Mouse (Mus musculus): ENCODE data around the gene 2310011J03Rik. TPM values are rescaled to one million over a fixed set of nuclear protein-coding genes. Genes with fewer than 3 reads are reported as not detected.

Gene 2310011J03Rik
- polyA plus RNA-seq, 1 experiment from 2014 or later: 25.4 TPM

DNA sequence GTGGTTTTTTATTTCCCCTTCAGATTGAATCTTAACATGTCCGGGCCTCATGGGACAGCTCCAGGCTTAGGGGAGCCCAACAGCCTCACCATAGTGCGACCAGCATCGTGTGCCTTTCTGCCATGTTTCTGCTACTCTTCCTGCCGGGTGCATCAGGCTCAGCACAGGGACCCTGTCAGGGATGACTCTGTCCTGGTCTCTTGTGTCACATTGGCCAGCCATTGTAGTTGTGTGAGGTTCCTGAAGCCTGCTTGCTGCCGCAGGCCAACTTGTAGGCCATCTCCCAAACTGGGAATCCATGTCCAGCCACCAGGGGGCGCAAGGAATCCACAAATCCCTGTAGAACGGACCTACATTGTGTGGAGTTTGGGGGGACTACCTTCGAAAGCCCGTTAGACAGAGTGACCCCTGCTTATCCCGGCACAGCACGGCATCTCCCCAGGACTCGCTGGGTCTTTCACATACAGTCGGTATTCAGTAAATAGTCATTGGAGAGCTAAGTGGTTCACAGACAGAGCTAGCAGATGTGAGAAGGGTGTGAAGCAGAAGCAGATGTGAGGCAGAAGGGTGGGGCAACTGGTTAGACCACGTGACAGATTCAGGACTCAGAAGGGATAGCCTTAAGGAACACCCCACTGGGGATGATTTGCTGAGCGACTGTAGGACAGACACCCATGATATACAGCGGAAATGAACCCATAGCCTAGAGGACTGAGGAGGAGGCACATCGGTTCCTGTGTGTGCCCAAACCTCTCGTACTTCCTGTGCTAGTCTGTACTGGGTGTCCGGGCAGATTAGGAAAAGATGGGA is 19.8 kb upstream of the 2310011J03Rik start:
- H3K4me2 ChIP-seq: peak overlapping the region; percentile 24; the same call in 1 of the 2 replicates
- H3K4me1 ChIP-seq: peaks cover 27% of the 10 kb centered on the region
- no peak overlapping the region for H3K27ac ChIP-seq
- no peaks in the 10 kb centered on the region for H3K9me3 ChIP-seq
- peak overlapping the region; percentile 3; the same call in 1 of the 2 replicates for H3K4me3 ChIP-seq
- 0 out of 2 replicates have a peak overlapping the region, but pooled peaks have one; percentile 6 for H3K9ac ChIP-seq
- no peak for ATAC-seq (replicated peaks)
- H3K36me3 ChIP-seq (replicated peaks): no peaks in the 10 kb centered on the region
- 21% methylated on average over 19 of the region's 19 CpGs for WGBS
- H3K27me3 ChIP-seq (replicated peaks): peaks cover 51% of the 10 kb centered on the region

DNA sequence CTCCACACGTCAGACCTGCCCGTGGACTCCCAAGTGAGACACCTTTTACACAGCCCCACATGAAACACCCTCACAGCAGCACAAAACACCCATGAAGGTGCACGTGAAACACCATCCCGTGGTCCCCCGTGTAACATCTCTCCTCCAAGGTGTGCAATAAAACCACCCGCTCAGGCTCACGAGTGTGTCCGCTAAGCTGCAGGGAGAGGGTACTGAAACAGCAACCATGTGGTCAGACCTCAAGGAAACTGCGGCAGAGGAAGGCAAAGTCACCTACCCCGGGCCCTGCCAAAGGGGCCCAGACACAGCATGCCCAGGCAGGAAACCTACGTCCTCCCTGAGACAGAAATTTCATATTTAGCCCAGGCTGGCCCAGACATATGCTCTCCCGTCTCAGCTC is 15.9 kb upstream of the 2310011J03Rik start:
- Histone ChIP-seq H3K4me3 (no peak overlapping the region), H3K27me3 (replicated peaks) (peaks cover 16% of the 10 kb centered on the region), H3K27ac (no peak overlapping the region), H3K9ac (no peak overlapping the region), H3K4me2 (no peak overlapping the region), H3K36me3 (replicated peaks) (no peaks in the 10 kb centered on the region), H3K4me1 (peaks cover 6% of the 10 kb centered on the region; the same call in 1 of the 2 replicates), H3K9me3 (no peaks in the 10 kb centered on the region)
- no peak for ATAC-seq (replicated peaks)
- WGBS: 92% methylated on average over 12 of the region's 12 CpGs

DNA sequence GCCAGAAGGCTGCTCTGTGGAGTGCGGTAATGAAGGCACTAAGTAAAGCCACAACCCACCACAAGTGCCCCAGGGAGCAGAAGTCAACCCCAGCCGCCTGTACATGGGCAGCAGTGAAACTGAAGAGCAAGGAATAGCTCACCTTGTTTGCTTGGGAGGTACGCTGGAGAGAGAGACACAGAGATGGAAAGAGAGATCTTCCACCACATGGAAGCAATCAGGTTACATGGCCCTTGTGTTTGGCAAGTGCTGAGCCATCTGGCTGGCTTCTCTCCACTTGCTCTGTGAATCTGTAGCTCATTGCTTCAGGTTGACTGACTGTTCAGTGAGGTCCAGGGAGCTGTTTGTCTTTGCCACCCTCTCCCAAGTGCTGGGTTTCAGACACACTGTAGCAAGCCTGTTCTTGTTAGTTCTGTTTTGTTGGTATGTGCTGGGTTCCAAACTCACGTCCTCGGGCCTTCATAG is 12.2 kb upstream of the 2310011J03Rik start:
- Histone ChIP-seq H3K27me3 (replicated peaks) (peaks cover 4% of the 10 kb centered on the region; the same call in 1 of the 2 replicates), H3K4me3 (no peak overlapping the region), H3K9ac (no peak overlapping the region; the same call in 1 of the 2 replicates), H3K36me3 (replicated peaks) (no peaks in the 10 kb centered on the region), H3K4me2 (no peak overlapping the region), H3K9me3 (no peaks in the 10 kb centered on the region), H3K4me1 (peaks cover 13% of the 10 kb centered on the region), H3K27ac (no peak overlapping the region)
- no peak for ATAC-seq (replicated peaks)
- 75% methylated on average over 5 of the region's 5 CpGs for WGBS

DNA sequence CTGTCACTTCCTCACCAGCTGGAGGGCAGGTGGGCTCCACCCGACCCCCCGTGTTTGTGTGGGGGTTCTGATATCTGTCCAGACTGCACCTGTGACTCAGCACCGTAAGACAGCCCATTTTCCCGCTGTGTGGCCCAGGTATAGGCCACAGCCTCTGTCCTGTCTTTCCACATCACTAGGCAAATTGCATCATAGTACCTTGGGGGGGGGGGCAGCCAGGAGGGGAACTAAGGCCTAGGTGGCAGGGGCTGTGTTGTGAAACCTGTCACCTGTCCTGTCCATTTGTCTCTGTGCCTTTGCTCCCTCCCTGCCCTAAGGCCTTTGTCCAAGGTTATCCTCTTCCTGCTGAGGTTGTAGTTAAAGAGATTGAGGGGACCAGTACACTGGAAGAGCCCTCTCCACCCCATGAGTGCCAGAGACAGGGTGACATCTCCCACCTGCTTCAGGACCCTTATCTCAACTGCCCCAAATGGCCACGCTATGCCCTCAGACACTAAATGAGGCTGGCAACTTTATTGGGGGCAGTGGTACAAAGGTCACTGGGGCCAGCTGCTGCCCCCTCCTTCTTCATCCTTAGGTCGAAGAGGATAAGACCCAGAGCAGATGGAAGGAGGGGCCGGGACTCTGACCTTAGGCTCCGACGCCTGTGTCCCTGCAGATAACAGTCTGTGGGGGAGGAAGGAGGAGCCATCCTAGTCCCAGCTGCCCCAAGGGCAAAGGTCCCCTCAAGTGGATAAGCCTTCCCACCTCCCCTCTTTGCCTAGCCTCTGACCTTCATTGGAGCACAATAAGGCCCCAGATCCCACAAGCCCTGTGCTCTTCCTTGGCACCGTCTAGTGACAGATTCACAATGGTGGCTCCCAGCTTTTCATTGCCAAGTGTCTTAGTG is 11.5 kb upstream of the 2310011J03Rik start:
- Histone ChIP-seq H3K4me3 (no peak overlapping the region), H3K36me3 (replicated peaks) (no peaks in the 10 kb centered on the region), H3K4me1 (peaks cover 13% of the 10 kb centered on the region), H3K9me3 (no peaks in the 10 kb centered on the region), H3K4me2 (no peak overlapping the region), H3K27me3 (replicated peaks) (peaks cover 4% of the 10 kb centered on the region; the same call in 1 of the 2 replicates), H3K27ac (no peak overlapping the region), H3K9ac (no peak overlapping the region; the same call in 1 of the 2 replicates)
- ATAC-seq (replicated peaks): no peak
- 67% methylated on average over 10 of the region's 10 CpGs for whole genome bisulfite sequencing

DNA sequence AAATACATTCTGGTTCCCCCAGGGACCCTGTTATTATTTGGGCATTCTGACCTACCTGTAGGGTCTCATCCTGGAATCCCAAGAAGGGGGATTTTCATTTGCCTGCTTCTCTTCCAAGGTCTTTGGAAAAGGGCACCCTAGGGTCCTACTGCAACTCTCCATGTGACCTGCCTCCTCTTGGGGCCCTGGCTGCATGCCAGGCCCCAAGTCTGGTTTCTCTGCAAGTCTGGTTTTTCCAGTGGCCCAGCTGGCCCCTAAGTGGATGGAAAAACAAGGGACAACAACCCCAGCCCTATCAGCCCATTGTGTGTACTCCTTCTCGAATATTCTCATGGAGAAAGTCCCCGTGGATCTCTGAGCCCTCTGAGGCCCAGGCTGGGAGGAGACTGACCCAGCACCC is 10.6 kb upstream of the 2310011J03Rik start:
- no peaks in the 10 kb centered on the region for H3K9me3 ChIP-seq
- H3K27me3 ChIP-seq (replicated peaks): peaks cover 6% of the 10 kb centered on the region; the same call in 1 of the 2 replicates
- H3K4me3 ChIP-seq: no peak overlapping the region
- H3K36me3 ChIP-seq (replicated peaks): no peaks in the 10 kb centered on the region
- H3K9ac ChIP-seq: no peak overlapping the region
- peak overlapping the region; percentile 83 for H3K4me2 ChIP-seq
- no peak overlapping the region for H3K27ac ChIP-seq
- no peak for ATAC-seq (replicated peaks)
- H3K4me1 ChIP-seq: peaks cover 13% of the 10 kb centered on the region
- 90% methylated on average over 2 of the region's 2 CpGs for WGBS

DNA sequence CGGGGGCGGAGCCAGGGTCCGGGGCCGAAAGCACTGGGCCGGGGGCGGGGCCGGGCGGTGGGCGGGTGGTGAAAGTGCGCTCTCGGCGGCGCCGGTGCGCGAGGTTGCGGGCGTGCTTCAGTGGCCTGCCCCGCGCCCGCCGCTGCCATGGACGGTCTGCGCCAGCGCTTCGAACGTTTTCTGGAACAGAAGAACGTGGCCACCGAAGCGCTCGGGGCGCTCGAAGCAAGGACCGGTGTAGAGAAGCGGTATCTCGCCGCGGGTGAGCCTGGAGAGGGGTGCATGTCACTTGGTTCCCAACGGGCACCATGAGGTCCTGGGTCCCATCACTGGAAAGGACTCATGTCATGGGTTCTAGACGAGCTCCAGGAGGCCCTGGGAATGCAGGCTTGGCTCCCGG is 9.7 kb upstream of the 2310011J03Rik start:
- Histone ChIP-seq H3K9me3 (no peaks in the 10 kb centered on the region), H3K27ac (no peak overlapping the region), H3K4me3 (peak overlapping the region; percentile 48), H3K9ac (peak overlapping the region; percentile 36), H3K4me2 (peak overlapping the region; percentile 83), H3K36me3 (replicated peaks) (no peaks in the 10 kb centered on the region), H3K4me1 (peaks cover 13% of the 10 kb centered on the region), H3K27me3 (replicated peaks) (peaks cover 6% of the 10 kb centered on the region; the same call in 1 of the 2 replicates)
- no peak; the same call in 1 of the 2 replicates for ATAC-seq (replicated peaks)
- WGBS: under 1% methylated on average over 39 of the region's 41 CpGs

DNA sequence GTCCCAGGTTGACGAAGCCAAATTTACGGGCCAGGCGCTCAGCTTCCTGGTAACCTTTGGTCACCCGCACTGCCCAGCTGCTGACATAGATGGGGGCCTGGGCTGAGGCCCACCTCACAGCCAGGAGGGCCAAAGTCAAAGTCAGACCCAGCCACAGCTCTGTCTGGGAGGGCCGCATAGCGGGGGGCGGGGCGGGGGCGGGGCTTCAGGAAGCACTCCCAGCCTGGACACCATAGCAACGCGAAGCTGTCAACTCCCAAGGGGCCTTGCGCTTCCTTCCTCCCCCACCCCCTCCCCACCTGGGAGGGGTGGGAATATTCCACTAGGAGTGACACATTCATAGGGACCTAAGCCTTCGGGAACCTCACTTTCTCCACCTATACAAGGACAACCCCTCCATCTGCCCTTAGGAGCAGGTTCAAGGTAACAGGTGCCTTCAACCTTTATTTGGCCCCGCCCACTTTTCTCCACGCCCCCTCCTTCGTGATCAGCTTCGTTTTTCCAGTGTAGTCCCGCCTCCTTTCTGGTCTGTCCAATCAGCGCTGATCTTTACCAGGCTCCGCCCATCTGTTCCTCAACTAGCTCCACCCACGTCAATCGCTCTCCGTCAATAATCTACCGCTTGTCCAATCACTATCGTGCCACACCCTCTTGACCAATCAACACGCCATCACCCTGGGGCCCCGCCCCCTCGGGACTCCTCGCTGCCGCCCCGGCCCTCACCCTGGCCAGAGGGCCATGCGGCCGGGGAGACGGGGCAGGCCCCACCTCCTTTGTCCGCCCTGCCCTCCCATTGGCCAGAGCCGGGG is 9.1 kb upstream of the 2310011J03Rik start, which contains the start of the genes Pcsk4 and Reep6:
TSS of gene Pcsk4 (minus strand) at position 226 of the 809 bp plus-strand sequence.
TSS of gene Reep6 (plus strand) at position 681 of the 809 bp plus-strand sequence.
- Histone ChIP-seq H3K27me3 (replicated peaks) (peaks cover 6% of the 10 kb centered on the region; the same call in 1 of the 2 replicates), H3K9me3 (no peaks in the 10 kb centered on the region), H3K9ac (peak within 1 kb of the TSS; percentile 36), H3K4me2 (peak within 1 kb of the TSS; percentile 83), H3K4me1 (peaks cover 13% of the 10 kb centered on the region), H3K36me3 (replicated peaks) (no peaks in the 10 kb centered on the region), H3K27ac (0 out of 2 replicates have a peak within 1 kb of the TSS, but pooled peaks have one; percentile 18), H3K4me3 (peak within 1 kb of the TSS; percentile 48)
- WGBS: 5% methylated on average over 36 of the region's 36 CpGs
- ATAC-seq (replicated peaks): peak; percentile 93

DNA sequence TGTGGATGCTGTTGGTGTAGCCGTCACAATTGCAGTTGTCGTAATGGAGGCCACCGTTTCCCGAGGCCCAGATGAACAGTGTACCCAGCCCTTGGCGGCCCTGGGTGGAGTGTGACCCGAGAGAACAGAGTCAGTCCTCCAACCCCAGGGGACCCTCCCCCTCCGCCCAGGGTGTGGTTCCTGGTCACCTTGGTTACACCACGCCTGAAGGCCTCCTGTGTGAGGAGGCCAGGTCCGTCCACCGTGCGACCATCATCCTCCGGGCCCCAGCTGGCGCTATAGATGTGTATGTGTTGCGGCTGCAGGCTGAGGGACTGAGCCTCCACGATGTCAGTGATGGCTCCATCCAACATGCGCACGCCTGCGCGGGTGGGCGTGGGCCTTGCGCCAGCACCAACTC is 4.7 kb upstream of the 2310011J03Rik start:
- 89% methylated on average over 21 of the region's 21 CpGs for WGBS

DNA sequence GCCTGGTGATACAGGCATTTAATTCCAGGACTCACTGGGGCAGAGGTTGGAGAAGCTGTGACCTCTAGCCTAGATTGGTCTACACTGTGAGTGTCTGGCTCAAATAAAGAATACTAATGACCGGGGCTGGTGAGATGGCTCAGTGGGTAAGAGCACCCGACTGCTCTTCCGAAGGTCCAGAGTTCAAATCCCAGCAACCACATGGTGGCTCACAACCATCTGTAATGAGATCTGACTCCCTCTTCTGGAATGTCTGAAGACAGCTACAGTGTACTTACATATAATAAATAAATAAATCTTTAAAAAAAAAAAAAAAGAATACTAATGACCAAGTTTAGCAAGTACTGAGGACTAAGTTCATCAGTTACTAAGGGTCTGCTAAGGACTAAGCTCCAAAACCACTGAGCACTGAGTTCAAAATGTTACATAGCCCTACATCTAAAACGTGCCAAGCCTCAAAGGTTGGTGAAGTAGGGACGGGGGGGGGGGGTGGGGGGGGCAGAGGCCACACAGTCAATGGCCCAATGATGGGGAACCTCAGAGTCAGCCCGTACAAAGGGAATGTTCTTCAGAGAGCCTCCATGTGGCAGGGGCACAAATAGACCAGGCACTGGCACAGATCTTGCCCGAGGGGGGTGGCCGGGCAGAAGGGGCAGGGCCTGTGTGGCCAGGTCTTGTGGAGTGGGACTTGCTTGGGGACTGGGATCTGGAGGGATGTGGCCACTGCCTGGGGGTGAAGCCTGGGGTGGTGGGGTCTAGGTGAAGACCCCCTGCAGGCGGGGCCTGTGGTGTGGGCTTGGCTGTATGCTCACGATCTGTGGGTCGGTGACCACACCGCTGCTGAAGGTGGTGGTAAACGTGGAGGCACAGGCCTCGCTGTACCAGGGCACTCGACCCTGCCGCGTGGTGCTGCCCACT is 4.0 kb upstream of the 2310011J03Rik start:
- Histone ChIP-seq H3K27ac (no peak overlapping the region), H3K9me3 (no peaks in the 10 kb centered on the region), H3K36me3 (replicated peaks) (no peaks in the 10 kb centered on the region), H3K9ac (no peak overlapping the region), H3K27me3 (replicated peaks) (0 out of 2 replicates have a peak, but pooled peaks cover 2% of the 10 kb centered on the region), H3K4me3 (peak overlapping the region; percentile 48; the same call in 1 of the 2 replicates), H3K4me1 (peaks cover 29% of the 10 kb centered on the region), H3K4me2 (peak overlapping the region; percentile 89; the same call in 1 of the 2 replicates)
- WGBS: 74% methylated on average over 17 of the region's 17 CpGs
- no peak for ATAC-seq (replicated peaks)

More for the DNA sequence above, 4.7 kb upstream of the 2310011J03Rik start:
- Histone ChIP-seq H3K27ac (no peak overlapping the region), H3K9me3 (no peaks in the 10 kb centered on the region), H3K4me2 (no peak overlapping the region), H3K4me3 (no peak overlapping the region), H3K27me3 (replicated peaks) (0 out of 2 replicates have a peak, but pooled peaks cover 2% of the 10 kb centered on the region), H3K4me1 (peaks cover 24% of the 10 kb centered on the region), H3K36me3 (replicated peaks) (no peaks in the 10 kb centered on the region), H3K9ac (no peak overlapping the region)
- no peak for ATAC-seq (replicated peaks)

DNA sequence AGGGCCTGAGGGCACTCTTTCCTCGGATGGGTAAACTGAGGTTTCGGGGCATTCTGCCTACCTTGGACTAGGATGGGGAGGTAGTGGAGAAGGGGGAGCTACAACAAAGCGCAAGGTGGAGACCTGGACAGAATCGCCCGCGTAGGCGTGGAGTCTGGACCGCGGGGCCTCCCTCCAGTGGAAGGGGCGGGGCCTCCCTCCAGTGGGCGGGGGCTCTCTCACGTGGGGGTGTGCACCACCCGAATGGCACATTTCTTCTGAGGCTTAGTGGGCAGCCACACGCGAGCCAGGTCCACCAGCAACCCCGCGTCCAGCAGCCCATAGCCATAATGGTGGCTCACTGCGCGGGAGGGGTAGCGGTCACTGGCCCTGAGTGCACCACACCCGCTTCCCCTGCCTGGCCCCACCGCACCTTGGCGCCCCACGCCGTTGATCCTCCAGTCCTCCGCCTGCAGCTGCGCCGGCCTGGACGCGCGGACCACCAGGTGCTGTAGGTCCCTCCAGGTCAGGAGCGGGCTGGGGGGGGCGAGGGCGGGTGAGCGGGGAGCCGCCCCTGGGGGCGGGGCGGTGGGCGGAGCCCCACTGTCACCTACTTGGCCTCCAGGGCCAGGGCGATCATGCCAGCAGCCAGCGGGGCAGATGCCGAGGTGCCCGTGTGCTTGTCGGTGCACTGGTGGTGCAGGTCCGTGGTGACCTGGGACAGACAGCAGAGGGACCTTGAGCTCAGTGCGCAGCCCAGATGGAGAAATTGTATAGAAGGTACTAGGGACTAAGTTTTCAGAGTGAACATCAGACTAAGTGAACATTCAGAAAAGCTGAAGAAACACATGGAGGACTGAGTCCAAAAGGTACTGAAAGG is 3.2 kb upstream of the 2310011J03Rik start:
- peak; percentile 8; the same call in 1 of the 2 replicates for ATAC-seq (replicated peaks)
- 1% methylated on average over 46 of the region's 46 CpGs for WGBS

More for the DNA sequence above, 3.2 kb upstream of the 2310011J03Rik start:
- Histone ChIP-seq H3K36me3 (replicated peaks) (peaks cover 4% of the 10 kb centered on the region; the same call in 1 of the 2 replicates), H3K4me3 (peak overlapping the region; percentile 48), H3K4me1 (peaks cover 31% of the 10 kb centered on the region), H3K9me3 (no peaks in the 10 kb centered on the region), H3K4me2 (peak overlapping the region; percentile 89), H3K27ac (no peak overlapping the region), H3K27me3 (replicated peaks) (0 out of 2 replicates have a peak, but pooled peaks cover 2% of the 10 kb centered on the region), H3K9ac (peak overlapping the region; percentile 52)

All from midbrain, embryonic 15.5 days (tissue).